Mouse (Mus musculus): ENCODE measurements at regions not wholly inside any gene's neighbourhood (a gene's known extent, or its start where the extent isn't known, plus 50 kb on each side); places are given as distances from the start of the nearest gene placed in this dataset.

- DNase-seq (ENCODE audit: low spot score), result no peak
- Histone ChIP-seq H3K4me3 (replicated peaks; ENCODE audit: low read length) (no peak overlapping the region), H3K9me3 (ENCODE audit: control insufficient read depth, low read length) (no peaks in the 10 kb centered on the region), H3K27ac (replicated peaks; ENCODE audit: low read depth, low read length) (no peak overlapping the region), H3K27me3 (ENCODE audit: control insufficient read depth, insufficient read depth, low read length) (no peaks in the 10 kb centered on the region), H3K4me1 (ENCODE audit: control insufficient read depth, insufficient read depth, low read length) (peaks cover 7% of the 10 kb centered on the region), H3K36me3 (ENCODE audit: control insufficient read depth, insufficient read depth, low read length) (no peaks in the 10 kb centered on the region), H3K9ac (ENCODE audit: low read depth, low read length, severe bottlenecking) (no peak overlapping the region), H3K4me2 (replicated peaks; ENCODE audit: low read depth, low read length, severe bottlenecking) (no peak overlapping the region)
- TF ChIP-seq POLR2A (IDR thresholded peaks at IDR 0.05; ENCODE audit: borderline replicate concordance, extremely low read depth, insufficient read depth, insufficient read length), result no peak
- ATAC-seq (ENCODE audit: low FRiP score, low read depth), result no peak
- 93% methylated on average over 3 of the region's 3 CpGs for WGBS
Measured at GRCm38 (mm10) chr9:33065331-33065730, 429.3 kb downstream of the Ets1 start.

- peaks cover 2% of the 10 kb centered on the region for H3K4me1 ChIP-seq (ENCODE audit: control insufficient read depth, insufficient read depth, low read length)
- no peak for ATAC-seq (ENCODE audit: low FRiP score, low read depth)
- H3K9me3 ChIP-seq (ENCODE audit: control insufficient read depth, low read length), result no peaks in the 10 kb centered on the region
- no peaks in the 10 kb centered on the region for H3K36me3 ChIP-seq (ENCODE audit: control insufficient read depth, insufficient read depth, low read length)
- H3K4me2 ChIP-seq (replicated peaks; ENCODE audit: low read depth, low read length, severe bottlenecking), result no peak overlapping the region
- no peak overlapping the region for H3K27ac ChIP-seq (replicated peaks; ENCODE audit: low read depth, low read length)
- H3K27me3 ChIP-seq (ENCODE audit: control insufficient read depth, insufficient read depth, low read length), result no peaks in the 10 kb centered on the region
- H3K4me3 ChIP-seq (replicated peaks; ENCODE audit: low read length), result no peak overlapping the region
- TF ChIP-seq POLR2A (IDR thresholded peaks at IDR 0.05; ENCODE audit: borderline replicate concordance, extremely low read depth, insufficient read depth, insufficient read length), result no peak
- no peak for DNase-seq (ENCODE audit: low spot score)
- H3K9ac ChIP-seq (ENCODE audit: low read depth, low read length, severe bottlenecking), result no peak overlapping the region
- 79% methylated on average over 1 of the region's 1 CpGs for whole genome bisulfite sequencing
Measured at GRCm38 (mm10) chr9:33067521-33067920, 431.5 kb downstream of the Ets1 start.

GRCm38 (mm10) chr9:33070116-33070515 is 434.1 kb downstream of the Ets1 start:
- no peak overlapping the region for H3K4me2 ChIP-seq (replicated peaks; ENCODE audit: low read depth, low read length, severe bottlenecking)
- TF ChIP-seq POLR2A (IDR thresholded peaks at IDR 0.05; ENCODE audit: borderline replicate concordance, extremely low read depth, insufficient read depth, insufficient read length), result no peak
- 31% methylated on average over 3 of the region's 3 CpGs for WGBS
- no peaks in the 10 kb centered on the region for H3K27me3 ChIP-seq (ENCODE audit: control insufficient read depth, insufficient read depth, low read length)
- ATAC-seq (ENCODE audit: low FRiP score, low read depth) (no peak), DNase-seq (ENCODE audit: low spot score) (no peak)
- H3K9me3 ChIP-seq (ENCODE audit: control insufficient read depth, low read length), result no peaks in the 10 kb centered on the region
- H3K4me1 ChIP-seq (ENCODE audit: control insufficient read depth, insufficient read depth, low read length), result no peaks in the 10 kb centered on the region
- no peaks in the 10 kb centered on the region for H3K36me3 ChIP-seq (ENCODE audit: control insufficient read depth, insufficient read depth, low read length)
- H3K27ac ChIP-seq (replicated peaks; ENCODE audit: low read depth, low read length), result no peak overlapping the region
- no peak overlapping the region for H3K9ac ChIP-seq (ENCODE audit: low read depth, low read length, severe bottlenecking)
- no peak overlapping the region for H3K4me3 ChIP-seq (replicated peaks; ENCODE audit: low read length)

- peak overlapping the region; percentile 26 for H3K4me2 ChIP-seq (replicated peaks; ENCODE audit: low read depth, low read length, severe bottlenecking)
- H3K9me3 ChIP-seq (ENCODE audit: control insufficient read depth, low read length), result no peaks in the 10 kb centered on the region
Measured at GRCm38 (mm10) chr9:33080271-33080670, 444.2 kb downstream of the Ets1 start.

GRCm38 (mm10) chr9:33080774-33081173 is 444.8 kb downstream of the Ets1 start:
- DNase-seq (ENCODE audit: low spot score), result peak; percentile 78
- peak; percentile 67; the same call in 1 of the 2 replicates for ATAC-seq (ENCODE audit: low FRiP score, low read depth)
- TF ChIP-seq POLR2A (IDR thresholded peaks at IDR 0.05; ENCODE audit: borderline replicate concordance, extremely low read depth, insufficient read depth, insufficient read length), result no peak
- H3K4me1 ChIP-seq (ENCODE audit: control insufficient read depth, insufficient read depth, low read length), result peaks cover 6% of the 10 kb centered on the region
- no peaks in the 10 kb centered on the region for H3K36me3 ChIP-seq (ENCODE audit: control insufficient read depth, insufficient read depth, low read length)
- no peak overlapping the region for H3K9ac ChIP-seq (ENCODE audit: low read depth, low read length, severe bottlenecking)
- H3K9me3 ChIP-seq (ENCODE audit: control insufficient read depth, low read length), result no peaks in the 10 kb centered on the region
- WGBS, result 16% methylated on average over 6 of the region's 6 CpGs
- H3K4me2 ChIP-seq (replicated peaks; ENCODE audit: low read depth, low read length, severe bottlenecking), result peak overlapping the region; percentile 26; the same call in 1 of the 2 replicates
- H3K27ac ChIP-seq (replicated peaks; ENCODE audit: low read depth, low read length), result no peak overlapping the region
- no peaks in the 10 kb centered on the region for H3K27me3 ChIP-seq (ENCODE audit: control insufficient read depth, insufficient read depth, low read length)
- H3K4me3 ChIP-seq (replicated peaks; ENCODE audit: low read length), result no peak overlapping the region

More at GRCm38 (mm10) chr9:33080271-33080670, 444.2 kb downstream of the Ets1 start:
- Histone ChIP-seq H3K4me1 (ENCODE audit: control insufficient read depth, insufficient read depth, low read length) (peaks cover 6% of the 10 kb centered on the region), H3K9ac (ENCODE audit: low read depth, low read length, severe bottlenecking) (no peak overlapping the region), H3K27ac (replicated peaks; ENCODE audit: low read depth, low read length) (no peak overlapping the region), H3K27me3 (ENCODE audit: control insufficient read depth, insufficient read depth, low read length) (no peaks in the 10 kb centered on the region), H3K36me3 (ENCODE audit: control insufficient read depth, insufficient read depth, low read length) (no peaks in the 10 kb centered on the region), H3K4me3 (replicated peaks; ENCODE audit: low read length) (no peak overlapping the region)
- TF ChIP-seq POLR2A (IDR thresholded peaks at IDR 0.05; ENCODE audit: borderline replicate concordance, extremely low read depth, insufficient read depth, insufficient read length), result no peak
- ATAC-seq (ENCODE audit: low FRiP score, low read depth) (no peak), DNase-seq (ENCODE audit: low spot score) (no peak)
- 46% methylated on average over 3 of the region's 3 CpGs for WGBS

- no peak for ATAC-seq (ENCODE audit: low FRiP score, low read depth)
- WGBS, result 78% methylated on average over 3 of the region's 3 CpGs
- H3K4me2 ChIP-seq (replicated peaks; ENCODE audit: low read depth, low read length, severe bottlenecking), result no peak overlapping the region
Measured at GRCm38 (mm10) chr9:33089977-33090376, 454.0 kb downstream of the Ets1 start.

More at GRCm38 (mm10) chr9:33089977-33090376, 454.0 kb downstream of the Ets1 start:
- Histone ChIP-seq H3K27me3 (ENCODE audit: control insufficient read depth, insufficient read depth, low read length) (no peaks in the 10 kb centered on the region), H3K27ac (replicated peaks; ENCODE audit: low read depth, low read length) (no peak overlapping the region), H3K4me1 (ENCODE audit: control insufficient read depth, insufficient read depth, low read length) (no peaks in the 10 kb centered on the region), H3K9ac (ENCODE audit: low read depth, low read length, severe bottlenecking) (no peak overlapping the region), H3K36me3 (ENCODE audit: control insufficient read depth, insufficient read depth, low read length) (no peaks in the 10 kb centered on the region), H3K9me3 (ENCODE audit: control insufficient read depth, low read length) (no peaks in the 10 kb centered on the region), H3K4me3 (replicated peaks; ENCODE audit: low read length) (no peak overlapping the region)
- no peak for DNase-seq (ENCODE audit: low spot score)
- no peak for TF ChIP-seq POLR2A (IDR thresholded peaks at IDR 0.05; ENCODE audit: borderline replicate concordance, extremely low read depth, insufficient read depth, insufficient read length)

Data from limb, embryonic 14.5 days (tissue).